Mouse (Mus musculus) left cerebral cortex, adult 11 months (tissue): ENCODE results near the gene Hist2h3c1.
"Not testable (repeated sequence)": the region's sequence is repeated elsewhere in the genome, so short reads cannot be mapped to it uniquely, and the experiment has no call there.

Experiments
- DNase-seq: peaks from one replicate; pipeline ENCODE4 v3.0.0; 2022; ENCODE audit warnings: low spot score

Hist2h3c1 gene

DNA sequence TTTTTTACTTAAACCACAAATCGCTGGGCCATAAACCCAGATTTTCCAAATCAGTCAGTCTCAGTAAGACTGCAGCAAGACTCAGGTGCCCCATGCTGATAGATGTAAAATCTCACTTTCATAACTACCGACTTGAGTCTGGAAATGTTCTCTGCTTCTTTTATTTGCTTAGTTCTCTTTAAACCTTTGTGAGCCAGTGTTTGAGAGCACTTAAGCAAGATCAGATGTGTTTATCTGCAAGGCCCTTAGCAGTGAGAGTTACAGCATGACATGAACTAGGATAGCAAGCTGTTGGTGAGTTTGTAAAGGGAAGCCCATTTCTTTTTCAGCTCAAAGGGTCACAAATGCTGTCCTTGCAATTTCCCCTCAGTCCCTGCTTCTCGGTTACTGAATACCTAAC is 10.7 kb downstream of the Hist2h3c1 start:
- DNase-seq, result no peak

- DNase-seq, result no peak
Observed at GRCm38 (mm10) chr3:96260220-96260619, 13.7 kb downstream of the Hist2h3c1 start.

- DNase-seq, result no peak
Observed at GRCm38 (mm10) chr3:96261623-96262022, 15.1 kb downstream of the Hist2h3c1 start.

DNA sequence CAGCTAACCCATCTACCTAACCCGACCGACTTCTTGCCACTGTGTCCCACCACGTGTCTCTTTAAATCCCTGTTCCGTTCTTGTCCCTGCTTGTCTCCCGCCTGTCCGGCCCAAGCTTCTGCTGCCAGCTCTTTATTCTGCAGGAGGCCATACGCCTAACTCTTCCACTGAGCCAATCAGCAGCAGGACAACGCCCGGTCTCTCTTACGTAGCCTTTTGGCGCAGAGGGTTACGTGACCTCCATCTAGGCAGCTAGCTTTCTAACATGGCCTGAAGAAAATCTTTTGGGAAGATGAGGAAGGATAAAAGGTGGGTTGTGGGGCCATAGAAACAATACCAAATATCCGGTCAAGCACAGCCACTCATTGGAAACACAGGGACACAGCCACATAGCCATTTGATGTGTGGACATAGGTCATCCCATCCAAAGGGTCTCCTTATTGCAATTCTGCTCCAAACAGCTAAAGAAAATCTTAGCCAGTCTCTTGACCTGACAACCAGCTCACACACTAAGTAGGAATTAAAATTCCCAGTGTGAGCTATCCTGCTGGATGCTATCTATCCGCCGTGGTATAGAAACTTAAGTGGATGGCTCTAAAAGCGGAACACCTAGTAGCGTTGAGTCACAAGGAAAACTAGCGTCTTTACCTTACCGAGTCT is 15.9 kb downstream of the Hist2h3c1 start:
- DNase-seq, result peak; percentile 81

DNA sequence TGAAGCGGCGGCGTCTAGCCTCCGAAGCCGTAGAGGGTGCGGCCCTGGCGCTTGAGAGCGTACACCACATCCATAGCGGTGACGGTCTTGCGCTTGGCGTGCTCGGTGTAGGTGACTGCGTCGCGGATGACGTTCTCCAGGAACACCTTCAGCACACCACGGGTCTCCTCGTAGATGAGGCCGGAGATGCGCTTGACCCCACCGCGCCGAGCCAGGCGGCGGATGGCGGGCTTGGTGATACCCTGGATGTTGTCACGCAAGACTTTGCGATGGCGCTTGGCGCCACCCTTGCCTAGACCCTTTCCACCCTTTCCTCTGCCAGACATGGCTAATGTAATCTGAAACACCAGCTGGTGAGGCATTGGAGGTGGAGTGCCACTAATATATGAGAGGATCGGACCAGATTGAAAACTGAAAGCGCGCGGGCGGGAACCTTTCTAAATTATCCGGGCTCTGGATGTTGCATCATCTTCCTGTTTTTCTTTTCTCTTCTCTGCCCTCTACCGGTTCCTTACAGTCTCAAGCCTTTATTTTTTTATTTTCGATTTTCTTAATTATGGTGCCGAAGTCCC is 16.6 kb downstream of the Hist2h3c1 start, which contains the start of gene Hist2h4:
Hist2h4 (minus strand) TSS at position 333 of the 572 bp plus-strand sequence.
- peak; percentile 98 for DNase-seq

DNA sequence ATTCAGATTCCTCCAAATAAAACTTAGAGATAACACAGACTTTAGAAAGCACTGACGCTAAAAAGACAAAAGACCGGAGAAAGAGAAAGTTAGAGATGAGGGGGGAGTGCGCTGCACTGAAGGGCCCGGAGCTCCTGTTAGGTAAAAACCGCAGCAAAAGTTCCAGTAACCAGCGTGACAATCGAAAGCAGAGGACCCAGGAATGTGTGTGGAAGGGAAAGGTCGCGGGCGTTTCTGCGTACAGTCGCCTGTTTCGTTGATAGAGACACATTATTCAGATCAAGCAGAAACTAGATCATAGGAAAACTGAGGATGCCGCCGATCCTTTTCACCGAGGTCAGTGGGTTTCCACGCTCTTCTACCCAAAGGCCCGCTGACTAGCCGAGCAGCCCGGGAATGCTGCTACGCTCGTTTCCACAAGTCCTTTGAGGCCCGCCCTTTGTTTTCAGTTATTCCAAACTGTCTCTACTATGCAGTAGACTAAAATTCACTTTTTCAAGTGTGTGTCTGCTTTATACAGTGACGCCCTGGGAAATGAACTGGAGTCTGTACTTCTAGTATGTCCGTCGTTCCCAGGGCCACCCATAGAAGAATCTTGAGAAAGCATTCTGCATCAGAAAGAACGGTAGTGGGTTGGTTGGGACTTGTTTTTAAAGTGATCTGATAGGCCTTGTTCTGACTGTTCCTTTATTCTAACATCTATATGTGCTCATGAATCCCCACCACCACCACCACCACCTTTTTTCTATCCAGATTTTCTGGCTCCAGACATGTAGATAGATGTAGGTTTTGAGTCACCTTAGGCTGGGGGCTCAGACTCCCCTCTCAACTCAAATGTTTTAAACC is 17.3 kb downstream of the Hist2h3c1 start:
- DNase-seq, result no peak

DNA sequence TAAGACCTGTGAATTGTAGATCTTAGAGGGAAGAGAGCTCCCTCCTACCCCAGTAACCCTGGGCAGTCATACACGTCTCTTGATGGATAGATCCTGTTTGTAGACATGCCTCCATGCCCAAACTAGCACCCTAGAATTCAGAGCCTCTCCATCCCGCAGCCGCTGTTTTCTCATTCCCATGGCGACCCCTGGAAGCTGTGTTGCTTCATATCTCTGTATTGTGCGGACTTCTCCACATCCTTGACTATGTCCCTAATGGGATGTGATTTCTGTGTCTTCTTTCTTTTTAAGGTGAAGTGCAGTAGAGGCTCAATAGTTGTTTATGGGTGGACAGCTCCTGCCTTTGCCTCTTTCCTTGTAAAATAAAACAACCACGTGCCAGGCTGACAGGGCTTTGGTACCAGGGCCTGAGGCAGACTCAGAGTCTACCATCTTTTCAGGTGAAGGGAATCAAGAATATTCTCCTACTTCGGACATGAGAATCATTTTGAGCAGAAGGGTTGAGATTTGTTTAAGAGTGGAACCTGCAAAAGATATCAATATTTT is 18.0 kb downstream of the Hist2h3c1 start:
- no peak for DNase-seq

DNA sequence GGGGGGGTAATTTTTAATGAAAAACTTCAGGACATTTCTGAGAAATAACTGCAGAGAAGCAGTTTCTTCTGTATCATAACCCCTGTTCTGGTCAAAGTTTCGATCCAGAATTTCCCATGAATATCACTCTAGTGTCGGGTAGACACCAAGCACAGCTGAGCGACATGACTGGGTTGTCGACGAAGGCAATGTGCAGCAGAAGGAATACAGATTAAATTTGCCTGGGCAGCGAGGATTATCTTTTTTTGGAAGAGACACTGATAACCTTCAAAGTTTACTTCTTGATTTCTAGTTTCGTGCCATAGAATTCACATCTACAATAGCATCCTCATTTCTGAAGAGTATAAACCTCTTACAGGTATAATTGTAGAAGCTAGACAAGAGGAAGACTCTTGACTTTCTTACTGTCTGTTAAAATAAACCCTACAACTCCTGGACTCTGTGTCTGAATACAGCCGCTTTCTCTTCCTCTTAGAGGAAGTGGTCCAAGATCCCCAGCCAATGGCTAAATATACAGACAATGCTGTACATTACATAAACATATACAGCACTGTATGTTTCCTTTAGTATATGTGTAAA is 19.7 kb downstream of the Hist2h3c1 start:
- DNase-seq, result no peak

GRCm38 (mm10) chr3:96267541-96267940 is 21.1 kb downstream of the Hist2h3c1 start:
- no peak for DNase-seq

GRCm38 (mm10) chr3:96268051-96268775 is 21.7 kb downstream of the Hist2h3c1 start, which contains the start of gene Hist2h3b:
TSS of gene Hist2h3b (plus strand) at chr3:96268654.
- DNase-seq, result peak; percentile 80

- DNase-seq, result not testable (repeated sequence)
Observed at GRCm38 (mm10) chr3:96268776-96269378, 22.4 kb downstream of the Hist2h3c1 start.

GRCm38 (mm10) chr3:96269511-96270474 is 23.3 kb downstream of the Hist2h3c1 start, which contains the start of gene Hist2h2bb:
TSS of gene Hist2h2bb (plus strand) at chr3:96269752.
- DNase-seq, result peak; percentile 95

DNA sequence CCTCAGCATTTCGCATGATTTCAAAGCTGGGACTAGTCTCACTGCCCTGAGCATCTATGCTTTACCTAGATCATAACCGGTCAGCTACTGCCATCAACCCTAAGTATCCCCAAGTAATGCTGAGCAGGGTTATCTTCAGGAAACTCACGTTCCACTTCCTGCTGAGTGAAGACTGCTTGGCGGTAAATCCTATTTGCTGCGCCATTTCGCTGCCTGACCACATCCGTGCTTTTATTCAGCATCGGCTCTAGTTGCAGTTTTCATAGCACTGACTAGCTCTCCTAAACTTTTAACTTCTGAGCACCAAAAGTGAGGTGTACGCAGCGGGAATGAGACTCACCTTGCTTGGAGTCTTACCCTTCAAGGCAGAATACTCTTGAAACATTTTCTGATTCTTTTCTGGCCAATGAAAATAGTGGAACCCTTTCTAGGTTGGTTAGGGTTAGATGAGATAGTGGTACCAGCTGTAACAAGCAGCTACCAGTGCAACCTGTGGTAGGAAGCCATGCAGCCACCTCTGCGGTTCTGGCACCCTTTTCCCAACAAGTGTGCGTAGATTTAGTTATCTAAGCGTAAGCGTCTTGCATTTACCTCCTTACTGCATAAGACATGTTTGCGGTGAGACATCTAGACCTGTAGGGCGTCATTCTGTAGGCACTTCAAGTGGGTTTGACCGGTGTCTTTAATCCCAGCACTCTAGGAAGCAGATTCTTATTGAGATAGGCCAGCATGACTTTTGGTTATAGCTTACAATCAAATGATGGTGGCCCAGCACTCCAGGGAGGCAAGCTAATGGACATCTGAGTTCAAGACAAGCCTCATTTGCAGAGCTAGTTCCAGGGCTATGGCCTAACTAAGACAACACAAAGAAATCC is 27.3 kb downstream of the Hist2h3c1 start:
- DNase-seq, result no peak

DNA sequence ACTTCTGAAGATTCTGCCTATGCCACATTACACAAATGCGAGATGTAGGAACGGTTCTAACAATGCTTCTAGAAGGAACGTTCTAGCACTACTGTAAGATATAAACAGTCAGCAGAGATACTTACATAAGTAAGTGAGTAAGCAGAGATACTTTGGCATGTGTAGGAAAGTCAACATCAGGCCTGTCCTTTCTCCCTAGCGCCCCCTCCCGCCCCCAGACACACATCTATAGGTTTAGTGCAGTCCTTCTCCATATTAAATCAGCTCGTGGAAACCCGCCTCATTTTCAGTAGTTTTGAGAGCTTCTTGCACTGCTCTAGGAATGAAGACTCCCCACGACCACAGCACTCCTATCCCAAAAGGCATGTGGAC is 30.9 kb downstream of the Hist2h3c1 start:
- no peak for DNase-seq

DNA sequence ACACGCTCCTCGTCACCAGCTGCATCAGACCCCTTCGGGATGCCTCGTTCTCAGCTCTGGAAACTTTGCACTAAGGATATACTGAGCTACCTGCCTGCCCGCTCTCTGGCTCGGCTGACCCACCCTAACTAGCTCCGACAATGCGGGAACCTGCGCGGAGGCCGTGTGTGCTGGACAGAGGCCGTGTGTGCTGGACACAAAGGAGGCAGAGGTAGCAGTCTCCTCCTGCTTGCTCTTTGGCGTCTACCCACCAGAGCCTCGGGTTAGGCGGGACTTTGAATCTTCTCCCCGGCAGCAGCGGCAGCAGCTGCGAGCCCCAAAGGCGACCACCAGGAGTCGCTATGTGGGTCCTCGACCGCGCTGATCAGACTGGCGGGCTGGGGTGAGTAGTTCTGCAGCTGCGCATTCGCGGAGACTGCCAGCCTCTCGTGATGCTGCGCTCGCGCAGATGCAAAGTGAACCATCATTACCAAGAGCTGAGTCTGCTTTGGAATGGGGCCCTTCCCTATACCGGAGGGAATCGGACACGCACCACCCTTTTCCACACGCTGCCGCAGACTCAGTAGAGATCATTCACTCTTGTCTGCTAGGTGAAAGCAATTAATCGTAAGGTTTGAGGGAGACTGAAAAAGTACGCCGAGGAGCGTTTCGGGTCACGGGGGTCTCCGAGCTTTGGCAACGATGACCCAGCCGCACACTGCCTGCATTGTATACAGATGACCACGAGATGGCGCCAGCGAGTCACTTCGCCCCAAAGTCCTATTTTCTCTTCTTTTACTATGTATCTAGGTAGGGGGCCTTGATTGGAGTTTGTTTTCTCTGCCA is 31.5 kb downstream of the Hist2h3c1 start:
- DNase-seq, result peak; percentile 90

- no peak for DNase-seq
Observed at GRCm38 (mm10) chr3:96280660-96281059, 34.2 kb downstream of the Hist2h3c1 start.

DNA sequence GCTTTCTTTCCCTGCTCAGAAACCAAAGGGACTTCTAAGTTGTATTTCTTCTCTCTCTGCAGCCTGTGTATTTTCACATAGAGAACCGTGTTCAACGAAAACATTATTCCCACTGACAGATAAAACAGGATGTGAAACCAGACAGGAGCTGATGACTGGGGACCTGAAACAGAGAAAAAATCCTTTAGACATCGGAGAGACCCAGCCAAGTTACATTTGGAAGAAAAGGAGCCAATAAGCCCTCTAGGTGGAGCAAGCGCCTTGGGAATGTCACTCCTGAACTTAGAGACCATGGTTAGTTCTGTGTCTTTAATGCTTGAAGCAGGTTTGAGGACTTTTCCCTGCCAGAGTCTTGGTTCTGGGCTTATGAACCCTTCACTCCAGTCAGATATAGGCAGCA is 38.0 kb downstream of the Hist2h3c1 start:
- no peak for DNase-seq

- not testable (repeated sequence) for DNase-seq
Observed at GRCm38 (mm10) chr3:96287334-96287733, 40.8 kb downstream of the Hist2h3c1 start.
